In the genomic region with DNA sequence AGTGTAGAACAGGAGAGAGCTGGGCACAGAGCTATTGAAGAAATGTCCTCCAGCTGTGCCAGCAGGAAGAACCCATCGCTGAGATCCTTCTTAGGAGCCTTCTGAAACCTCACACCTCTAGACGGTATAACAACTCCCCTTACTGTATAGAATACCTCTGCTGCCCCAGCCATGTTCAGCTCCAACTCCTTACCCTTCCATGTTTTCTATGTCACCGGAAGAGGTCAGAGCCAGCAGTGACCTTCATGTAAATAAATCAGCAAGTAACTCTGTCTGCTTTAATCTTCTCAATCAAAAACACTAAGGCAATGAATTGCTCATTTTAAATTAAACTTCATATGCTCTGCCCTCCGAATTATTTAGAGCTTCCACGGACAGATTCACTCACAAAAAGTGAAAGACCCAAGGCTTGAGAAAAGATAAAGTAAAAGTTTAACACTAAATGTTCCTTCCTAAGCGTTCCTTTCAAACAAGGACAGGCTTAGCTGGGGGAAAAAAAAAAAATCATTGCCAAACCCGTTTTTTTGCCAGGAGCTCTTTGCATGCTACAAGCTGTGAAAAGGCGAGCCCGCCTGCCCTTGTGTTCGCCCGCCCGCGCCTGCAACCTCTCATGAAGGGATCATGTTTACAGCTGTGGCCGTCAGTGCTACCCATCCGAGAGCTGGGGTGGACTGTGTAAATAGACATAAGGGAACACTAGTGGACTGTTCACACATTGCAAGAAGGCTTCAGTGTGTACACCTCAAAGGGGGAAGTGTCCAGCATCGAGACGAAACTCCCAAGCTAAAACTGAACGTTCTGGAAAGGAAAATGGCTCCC, we compare ENCODE assay signal across 13 mouse cellular contexts. TPM values are rescaled to one million over a fixed set of nuclear protein-coding genes. Genes with fewer than 3 reads are reported as not detected.
DNase-seq lines count a peak whose midpoint lies in the region; ATAC-seq and TF ChIP-seq lines count a peak whose summit lies in the region.
"Had no signal": no experiment of that assay in that cellular context is flagged by ENCODE, and none has a peak within 500 bp of the region (broad histone marks: within the 10 kb centered on the region; RNA-seq: fewer than 3 reads in every experiment).

No protein-coding gene starts in this region.

- H3K9ac ChIP-seq in lung, postnatal 0 days (replicated peaks; ENCODE audit: low read depth) = no peak overlapping the region
- H3K9ac ChIP-seq in stomach, postnatal 0 days (ENCODE audit: low read length) = 0 out of 2 replicates have a peak overlapping the region, but pooled peaks have one; percentile 19
- H3K9ac ChIP-seq: midbrain, embryonic 15.5 days had no signal

- H3K27ac ChIP-seq in lung, postnatal 0 days (ENCODE audit: low read length) = no peak overlapping the region
- peak overlapping the region; percentile 14 for H3K27ac ChIP-seq in limb, embryonic 10.5 days
- no peak overlapping the region for H3K27ac ChIP-seq in stomach, postnatal 0 days (replicated peaks)
- H3K27ac ChIP-seq: midbrain, embryonic 15.5 days had no signal

- DNase-seq in embryo, embryonic 10.5 days (ENCODE audit: low spot score) = peak; percentile 46
- DNase-seq in embryo, embryonic 10 days (ENCODE audit: low spot score) = no peak
- DNase-seq in lung, postnatal 0 days (ENCODE audit: low spot score) = no peak
- DNase-seq in lung, adult 2 months = no peak
- peak; percentile 57 for DNase-seq in limb, embryonic 10.5 days (ENCODE audit: low spot score)
- peak; percentile 30 for DNase-seq in stomach, postnatal 0 days (ENCODE audit: low spot score)
- no peak for DNase-seq in heart, adult 18-20 months
- DNase-seq: cerebellum, adult 8-10 months; right cerebral cortex, postnatal 25 days had no signal

- no peak overlapping the region for H3K4me3 ChIP-seq in lung, postnatal 0 days (ENCODE audit: low read depth, low read length)
- H3K4me3 ChIP-seq in lung, adult 2 months (replicated peaks; ENCODE audit: extremely low read depth, low read depth, low read length) = no peak overlapping the region
- peak overlapping the region; percentile 15; the same call in 1 of the 2 replicates for H3K4me3 ChIP-seq in limb, embryonic 10.5 days
- H3K4me3 ChIP-seq in stomach, postnatal 0 days (ENCODE audit: low read depth, low read length) = 0 out of 2 replicates have a peak overlapping the region, but pooled peaks have one; percentile 3
- H3K4me3 ChIP-seq: midbrain, embryonic 15.5 days had no signal

- peak overlapping the region; percentile 35 for H3K4me2 ChIP-seq in lung, postnatal 0 days (replicated peaks; ENCODE audit: low read depth, low read length)
- H3K4me2 ChIP-seq in stomach, postnatal 0 days (replicated peaks; ENCODE audit: low read depth) = peak overlapping the region; percentile 3
- H3K4me2 ChIP-seq: midbrain, embryonic 15.5 days had no signal

- no peak for TF ChIP-seq CTCF in lung, postnatal 0 days (IDR thresholded peaks at IDR 0.05)
- TF ChIP-seq CTCF in lung, adult 2 months (IDR thresholded peaks at IDR 0.05; ENCODE audit: insufficient read depth, low read length) = no peak
- no peak for TF ChIP-seq CTCF in stomach, postnatal 0 days (IDR thresholded peaks at IDR 0.05; ENCODE audit: low read depth)

- 12% methylated on average over 18 of the region's 18 CpGs for WGBS in lung, postnatal 0 days
- 29% methylated on average over 18 of the region's 18 CpGs for WGBS in lung, adult 2 months
- 31% methylated on average over 18 of the region's 18 CpGs for WGBS in limb, embryonic 10.5 days
- 13% methylated on average over 18 of the region's 18 CpGs for WGBS in stomach, postnatal 0 days

- ATAC-seq in lung, postnatal 0 days = peak; percentile 40; the same call in 1 of the 2 replicates
- ATAC-seq in stomach, postnatal 0 days (ENCODE audit: low FRiP score, low TSS enrichment) = no peak
- no peak for ATAC-seq in frontal cortex, adult (ENCODE audit: low TSS enrichment)
- ATAC-seq: midbrain, embryonic 15.5 days had no signal

- H3K4me1 ChIP-seq in lung, postnatal 0 days (ENCODE audit: insufficient read depth, low read depth, low read length) = 0 out of 2 replicates have a peak, but pooled peaks cover 5% of the 10 kb centered on the region
- H3K4me1 ChIP-seq in lung, adult 2 months (ENCODE audit: control insufficient read depth, insufficient read depth, low read length) = no peaks in the 10 kb centered on the region
- H3K4me1 ChIP-seq in limb, embryonic 10.5 days = peaks cover 38% of the 10 kb centered on the region
- no peaks in the 10 kb centered on the region for H3K4me1 ChIP-seq in stomach, postnatal 0 days (replicated peaks; ENCODE audit: control insufficient read depth, insufficient read depth)

- TF ChIP-seq POLR2A in lung, adult 2 months (IDR thresholded peaks at IDR 0.05; ENCODE audit: borderline replicate concordance, extremely low read depth, low read depth, low read length) = no peak

- H3K36me3 ChIP-seq in lung, postnatal 0 days (ENCODE audit: insufficient read depth, low read length) = no peaks in the 10 kb centered on the region
- H3K36me3 ChIP-seq in limb, embryonic 10.5 days = no peaks in the 10 kb centered on the region
- H3K36me3 ChIP-seq in stomach, postnatal 0 days (ENCODE audit: control insufficient read depth, insufficient read depth, low read length) = no peaks in the 10 kb centered on the region
- H3K36me3 ChIP-seq: midbrain, embryonic 15.5 days had no signal

- TF ChIP-seq EP300 in lung, postnatal 0 days (IDR thresholded peaks at IDR 0.05) = no peak
- TF ChIP-seq EP300 in stomach, postnatal 0 days (optimal IDR thresholded peaks at IDR 0.05) = no peak

- no peaks in the 10 kb centered on the region for H3K9me3 ChIP-seq in lung, postnatal 0 days (ENCODE audit: low read length)
- H3K9me3 ChIP-seq in limb, embryonic 10.5 days (replicated peaks) = no peaks in the 10 kb centered on the region
- H3K9me3 ChIP-seq in stomach, postnatal 0 days (ENCODE audit: control insufficient read depth, low read length) = no peaks in the 10 kb centered on the region
- H3K9me3 ChIP-seq: midbrain, embryonic 15.5 days had no signal

- no peaks in the 10 kb centered on the region for H3K27me3 ChIP-seq in lung, postnatal 0 days (replicated peaks; ENCODE audit: insufficient read depth, low read length)
- no peaks in the 10 kb centered on the region for H3K27me3 ChIP-seq in limb, embryonic 10.5 days (ENCODE audit: low read depth, poor library complexity, severe bottlenecking)
- no peaks in the 10 kb centered on the region for H3K27me3 ChIP-seq in stomach, postnatal 0 days (ENCODE audit: control insufficient read depth, insufficient read depth, low read length)
- H3K27me3 ChIP-seq: midbrain, embryonic 15.5 days had no signal

RNA-seq across cellular contexts. Expression of gene Ccn6, which starts 0.7 kb away (rescaled TPM):
- polyA plus RNA-seq in lung, postnatal 0 days (2015; fragmentation: Nextera tagmentation; extraction: Ambion mirVana) = 0.10 TPM in 1 of 2 replicates, not detected in the other
- 0.20 and 0.25 TPM in 2 replicates for polyA plus RNA-seq in lung, adult 2 months (2012; rRNA removed)
- 0.26 and 0.51 TPM in 2 replicates for polyA plus RNA-seq in limb, embryonic 10.5 days (2016; fragmentation: Nextera tagmentation; extraction: Ambion mirVana)
- 0.10 and 0.18 TPM in 2 replicates for polyA plus RNA-seq in stomach, postnatal 0 days (2015; fragmentation: Nextera tagmentation; extraction: Ambion mirVana)
- not detected for total RNA-seq in heart, adult 18-20 months (2021)
- polyA plus RNA-seq: C2C12; gonadal fat pad, adult 2 months had no signal

RNA-seq across cellular contexts. Expression of gene Tube1, which starts 29.1 kb away (rescaled TPM):
- polyA plus RNA-seq in lung, postnatal 0 days (2015; fragmentation: Nextera tagmentation; extraction: Ambion mirVana) = 1.7 and 1.8 TPM in 2 replicates
- polyA plus RNA-seq in lung, adult 2 months (2012; rRNA removed) = 0.90 and 1.0 TPM in 2 replicates
- 25.8 and 26.1 TPM in 2 replicates for polyA plus RNA-seq in limb, embryonic 10.5 days (2016; fragmentation: Nextera tagmentation; extraction: Ambion mirVana)
- polyA plus RNA-seq in stomach, postnatal 0 days (2015; fragmentation: Nextera tagmentation; extraction: Ambion mirVana) = 2.8 and 3.7 TPM in 2 replicates
- under 1 TPM; 0.60 to 0.77 TPM for total RNA-seq in heart, adult 18-20 months (2021)

RNA-seq across cellular contexts. Expression of gene Fam229b, which starts 29.2 kb away (rescaled TPM):
- polyA plus RNA-seq in lung, postnatal 0 days (2015; fragmentation: Nextera tagmentation; extraction: Ambion mirVana) = 9.0 and 10.2 TPM in 2 replicates
- polyA plus RNA-seq in lung, adult 2 months (2012; rRNA removed) = 1.2 and 2.7 TPM in 2 replicates
- polyA plus RNA-seq in limb, embryonic 10.5 days (2016; fragmentation: Nextera tagmentation; extraction: Ambion mirVana) = 8.3 and 8.5 TPM in 2 replicates
- 5.0 and 6.4 TPM in 2 replicates for polyA plus RNA-seq in stomach, postnatal 0 days (2015; fragmentation: Nextera tagmentation; extraction: Ambion mirVana)
- 1 to 10 TPM; 6.3 to 6.7 TPM for total RNA-seq in heart, adult 18-20 months (2021)

Comparison
In these comparisons a context has a peak if more than half of its experiments do, and no peak if none do; other contexts are left out.
1. DNase-seq: peak in embryo, embryonic 10.5 days (single experiment), limb, embryonic 10.5 days (single experiment) and stomach, postnatal 0 days (single experiment); none in embryo, embryonic 10 days (single experiment), lung, postnatal 0 days (single experiment), lung, adult 2 months (single experiment) and heart, adult 18-20 months (0 of 2).
2. H3K4me3 ChIP-seq: peak in limb, embryonic 10.5 days (single experiment) and stomach, postnatal 0 days (single experiment); none in lung, postnatal 0 days (single experiment) and lung, adult 2 months (single experiment).